ENCODE assay signal across 26 mouse cellular contexts in the genomic region with DNA sequence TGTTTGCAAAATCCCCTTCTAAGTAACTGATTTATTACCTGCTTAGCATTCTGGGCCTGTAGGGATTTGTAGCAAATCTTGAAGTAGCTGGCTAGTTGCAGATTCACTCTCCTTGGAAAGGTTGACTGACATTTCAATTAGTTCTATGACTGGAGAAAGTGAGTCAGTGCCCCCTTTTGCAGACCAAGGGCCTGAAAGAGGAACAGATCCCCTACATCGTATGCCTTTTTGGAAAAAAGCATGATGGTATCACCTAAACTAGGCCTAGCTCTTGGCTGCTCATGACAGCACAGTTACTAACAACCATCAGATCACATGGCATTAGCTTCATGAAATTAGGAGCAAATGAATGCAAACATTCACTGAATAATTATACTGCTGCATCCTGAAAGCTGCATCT. TPM values are rescaled to one million over a fixed set of nuclear protein-coding genes. Genes with fewer than 3 reads are reported as not detected.
"Had no signal": no experiment of that assay in that cellular context is flagged by ENCODE, and none has a peak within 500 bp of the region (broad histone marks: within the 10 kb centered on the region; RNA-seq: fewer than 3 reads in every experiment).

No protein-coding gene starts in this region.

- H3K9me3 ChIP-seq: embryonic facial prominence, embryonic 10.5 days; embryonic facial prominence, embryonic 12.5 days; embryonic facial prominence, embryonic 13.5 days; embryonic facial prominence, embryonic 15.5 days; forebrain, embryonic 10.5 days; forebrain, embryonic 12.5 days; forebrain, embryonic 13.5 days; forebrain, embryonic 15.5 days had no signal

- H3K27ac ChIP-seq: embryonic facial prominence, embryonic 10.5 days; embryonic facial prominence, embryonic 12.5 days; embryonic facial prominence, embryonic 13.5 days; embryonic facial prominence, embryonic 15.5 days; forebrain, embryonic 10.5 days; forebrain, embryonic 12.5 days; forebrain, embryonic 13.5 days; forebrain, embryonic 15.5 days; gastrocnemius, adult 2 months; heart, adult 2 months had no signal

- H3K27me3 ChIP-seq: embryonic facial prominence, embryonic 15.5 days; forebrain, embryonic 15.5 days had no signal

- DNase-seq: cerebellum, adult 9-10 months; cerebellum, adult 9-11 months; cerebellum, postnatal 10 days; cerebellum, postnatal 14 days; cerebellum, postnatal 25 days; cerebellum, postnatal 36 days; embryo, embryonic 11 days; forebrain, postnatal 0 days; gastrocnemius, adult 2 months; gastrocnemius, postnatal 10 days; gastrocnemius, postnatal 14 days; gastrocnemius, postnatal 25 days; gastrocnemius, postnatal 36 days; heart, adult 11 months; heart, adult 18-20 months; heart, adult 2 months had no signal

- H3K4me2 ChIP-seq: embryonic facial prominence, embryonic 12.5 days; embryonic facial prominence, embryonic 13.5 days; embryonic facial prominence, embryonic 15.5 days; forebrain, embryonic 12.5 days; forebrain, embryonic 13.5 days; forebrain, embryonic 15.5 days had no signal

- H3K4me3 ChIP-seq: embryonic facial prominence, embryonic 10.5 days; embryonic facial prominence, embryonic 12.5 days; embryonic facial prominence, embryonic 13.5 days; embryonic facial prominence, embryonic 15.5 days; erythroblast, embryonic 14.5 days; forebrain, embryonic 10.5 days; forebrain, embryonic 12.5 days; forebrain, embryonic 13.5 days; forebrain, embryonic 15.5 days; gastrocnemius, adult 2 months; heart, adult 2 months had no signal

- H3K9ac ChIP-seq: embryonic facial prominence, embryonic 12.5 days; embryonic facial prominence, embryonic 13.5 days; embryonic facial prominence, embryonic 15.5 days; forebrain, embryonic 12.5 days; forebrain, embryonic 13.5 days; forebrain, embryonic 15.5 days; forebrain, postnatal 0 days had no signal

- H3K36me3 ChIP-seq: embryonic facial prominence, embryonic 10.5 days; embryonic facial prominence, embryonic 12.5 days; embryonic facial prominence, embryonic 13.5 days; embryonic facial prominence, embryonic 15.5 days; forebrain, embryonic 10.5 days; forebrain, embryonic 12.5 days; forebrain, embryonic 15.5 days had no signal

- H3K4me1 ChIP-seq: embryonic facial prominence, embryonic 10.5 days; embryonic facial prominence, embryonic 12.5 days; embryonic facial prominence, embryonic 13.5 days; embryonic facial prominence, embryonic 15.5 days; forebrain, embryonic 10.5 days; forebrain, embryonic 12.5 days; forebrain, embryonic 13.5 days; forebrain, embryonic 15.5 days had no signal

RNA-seq across cellular contexts. Expression of gene Egfl6, which starts 54.7 kb away (rescaled TPM):
- total RNA-seq: common myeloid progenitor, adult 5-6 weeks had no signal
- polyA plus RNA-seq: erythroblast, embryonic 14.5 days had no signal
